In genomic region chr11:58927790-58928651, GRCm38 (mm10) we compare ENCODE assay signal across 8 mouse cellular contexts. TPM values are rescaled to one million over a fixed set of nuclear protein-coding genes. Genes with fewer than 3 reads are reported as not detected.
DNase-seq lines count a peak whose midpoint lies in the region; ATAC-seq and TF ChIP-seq lines count a peak whose summit lies in the region.

No protein-coding gene starts in this region.

- H3K9me3 ChIP-seq in neural tube, embryonic 12.5 days: no peaks in the 10 kb centered on the region

- no peaks in the 10 kb centered on the region for H3K36me3 ChIP-seq in kidney, adult 2 months (ENCODE audit: control insufficient read depth, insufficient read depth, low read length)
- H3K36me3 ChIP-seq in neural tube, embryonic 12.5 days: peaks cover 20% of the 10 kb centered on the region

- no peak overlapping the region for H3K9ac ChIP-seq in neural tube, embryonic 12.5 days

- peak; percentile 84 for DNase-seq in B cell, adult 2 months
- DNase-seq in MN1 (ENCODE audit: low spot score): peak; percentile 92
- DNase-seq in heart, adult 8-10 months (ENCODE audit: low spot score): peak; percentile 64
- peak; percentile 65 for DNase-seq in kidney, adult 2 months
- peak; percentile 49 to 62 for DNase-seq in lung, adult 18-20 months
- peak; percentile 80 for DNase-seq in thymus, postnatal 25 days

- TF ChIP-seq CTCF in kidney, adult 2 months (conservative IDR thresholded peaks at IDR 0.05; ENCODE audit: insufficient read depth, insufficient read length, low read depth, low read length): peak; percentile 64

- peak overlapping the region; percentile 58 for H3K27ac ChIP-seq in kidney, adult 2 months (ENCODE audit: insufficient read depth, low read depth, low read length)
- H3K27ac ChIP-seq in neural tube, embryonic 12.5 days: 0 out of 2 replicates have a peak overlapping the region, but pooled peaks have one; percentile 6

- H3K4me3 ChIP-seq in kidney, adult 2 months (ENCODE audit: insufficient read depth, low read depth, low read length): peak overlapping the region; percentile 36
- H3K4me3 ChIP-seq in neural tube, embryonic 12.5 days: no peak overlapping the region

- no peaks in the 10 kb centered on the region for H3K27me3 ChIP-seq in kidney, adult 2 months (replicated peaks; ENCODE audit: control insufficient read depth, insufficient read depth, low read length)
- no peaks in the 10 kb centered on the region for H3K27me3 ChIP-seq in neural tube, embryonic 12.5 days (replicated peaks)

- peak overlapping the region; percentile 2; the same call in 1 of the 2 replicates for H3K4me2 ChIP-seq in neural tube, embryonic 12.5 days (replicated peaks)

- 25% methylated on average over 20 of the region's 20 CpGs for WGBS in kidney, adult 2 months
- 42% methylated on average over 20 of the region's 20 CpGs for WGBS in neural tube, embryonic 12.5 days

- TF ChIP-seq POLR2A in kidney, adult 2 months (IDR thresholded peaks at IDR 0.05; ENCODE audit: low read depth, low read length): no peak

- peak; percentile 84 for ATAC-seq in common myeloid progenitor, adult 5-6 weeks (replicated peaks; ENCODE audit: low read depth, poor library complexity, severe bottlenecking)
- ATAC-seq in neural tube, embryonic 12.5 days (ENCODE audit: low FRiP score, low read depth): peak; percentile 65

- H3K4me1 ChIP-seq in kidney, adult 2 months (ENCODE audit: control insufficient read depth, insufficient read depth, low read length): peaks cover 18% of the 10 kb centered on the region; the same call in 1 of the 2 replicates
- H3K4me1 ChIP-seq in neural tube, embryonic 12.5 days: no peaks in the 10 kb centered on the region

RNA-seq across cellular contexts. Expression of gene Btnl10, which starts 10.3 kb away (rescaled TPM):
- 3.8 and 5.9 TPM in 2 replicates for total RNA-seq in common myeloid progenitor, adult 5-6 weeks (2017)
- total RNA-seq in heart, adult 8-10 months (2022): under 1 TPM in 1 of 4 experiments, not detected in 3; 0.09 TPM
- polyA plus RNA-seq in kidney, adult 2 months (2012; rRNA removed): 0.27 and 0.31 TPM in 2 replicates
- polyA plus RNA-seq in neural tube, embryonic 12.5 days (2016; fragmentation: Nextera tagmentation; extraction: Ambion mirVana): not detected in 2 replicates

RNA-seq across cellular contexts. Expression of gene Rnf187, which starts 10.7 kb away (rescaled TPM):
- total RNA-seq in common myeloid progenitor, adult 5-6 weeks (2017): 88.5 and 107 TPM in 2 replicates
- 100 to 1,000 TPM; 165 to 184 (median 175) TPM for total RNA-seq in heart, adult 8-10 months (2022)
- 251 and 307 TPM in 2 replicates for polyA plus RNA-seq in kidney, adult 2 months (2012; rRNA removed)
- polyA plus RNA-seq in neural tube, embryonic 12.5 days (2016; fragmentation: Nextera tagmentation; extraction: Ambion mirVana): 594 and 608 TPM in 2 replicates

RNA-seq across cellular contexts. Expression of gene Hist3h2ba, which starts 20.7 kb away (rescaled TPM):
- 12.7 and 17.8 TPM in 2 replicates for total RNA-seq in common myeloid progenitor, adult 5-6 weeks (2017)
- 1 to 10 TPM in 3 of 4 experiments, not detected in 1; 1.3 to 1.4 (median 1.3) TPM for total RNA-seq in heart, adult 8-10 months (2022)
- polyA plus RNA-seq in kidney, adult 2 months (2012; rRNA removed): 3.0 and 5.3 TPM in 2 replicates
- 167 and 246 TPM in 2 replicates for polyA plus RNA-seq in neural tube, embryonic 12.5 days (2016; fragmentation: Nextera tagmentation; extraction: Ambion mirVana)

RNA-seq across cellular contexts. Expression of gene Zfp39, which starts 24.0 kb away (rescaled TPM):
- 14.6 and 16.4 TPM in 2 replicates for total RNA-seq in common myeloid progenitor, adult 5-6 weeks (2017)
- total RNA-seq in heart, adult 8-10 months (2022): 1 to 10 TPM; 3.0 to 4.5 (median 4.1) TPM
- 1.2 and 1.5 TPM in 2 replicates for polyA plus RNA-seq in kidney, adult 2 months (2012; rRNA removed)
- 4.3 and 7.0 TPM in 2 replicates for polyA plus RNA-seq in neural tube, embryonic 12.5 days (2016; fragmentation: Nextera tagmentation; extraction: Ambion mirVana)

RNA-seq across cellular contexts. Expression of gene Hist3h2a, which starts 26.5 kb away (rescaled TPM):
- 215 and 229 TPM in 2 replicates for total RNA-seq in common myeloid progenitor, adult 5-6 weeks (2017)
- 10 to 100 TPM; 10.5 to 17.8 (median 16.0) TPM for total RNA-seq in heart, adult 8-10 months (2022)
- polyA plus RNA-seq in kidney, adult 2 months (2012; rRNA removed): 29.0 and 29.5 TPM in 2 replicates
- polyA plus RNA-seq in neural tube, embryonic 12.5 days (2016; fragmentation: Nextera tagmentation; extraction: Ambion mirVana): 91.6 and 103 TPM in 2 replicates
